Mouse (Mus musculus) spleen, postnatal 36 days (tissue): ENCODE results near the gene Gm10153.
"Not testable (repeated sequence)": the region's sequence is repeated elsewhere in the genome, so short reads cannot be mapped to it uniquely, and the experiment has no call there.

ENCODE experiments used
- DNase-seq, 2 experiments: peaks; one replicate each; pipeline ENCODE4 v3.0.0; 2022; ENCODE audit warnings: low spot score in 2 of 2, mixed read lengths in 1 of 2

Gene Gm10153

DNA sequence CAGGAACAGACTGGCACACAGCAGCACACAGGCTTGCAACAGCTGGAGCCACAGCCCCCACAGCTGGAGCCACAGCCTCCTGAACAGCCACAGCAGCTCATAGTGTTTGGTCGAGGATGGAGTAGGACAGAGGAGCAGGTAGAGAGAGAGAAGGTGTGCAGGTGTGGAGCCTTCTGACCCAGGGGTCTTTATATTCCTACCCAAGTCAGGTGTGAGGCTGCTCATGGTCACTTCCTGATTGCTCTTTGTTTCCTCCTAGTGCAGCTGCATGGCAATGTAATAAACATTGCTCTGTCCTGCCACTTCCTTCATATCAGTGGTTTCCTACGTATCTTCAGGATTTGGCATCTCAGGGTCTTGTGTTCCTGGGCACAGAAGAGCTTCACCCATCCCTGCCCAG lies at the start of gene Gm10153:
Gene Gm10153 (minus strand): TSS at position 101 of the 400 bp plus-strand sequence.
- DNase-seq = no peak

- no peak for DNase-seq
These were observed 41.4 kb upstream of the Gm10153 start for GRCm38 (mm10) chr7:142231540-142231939.

DNA sequence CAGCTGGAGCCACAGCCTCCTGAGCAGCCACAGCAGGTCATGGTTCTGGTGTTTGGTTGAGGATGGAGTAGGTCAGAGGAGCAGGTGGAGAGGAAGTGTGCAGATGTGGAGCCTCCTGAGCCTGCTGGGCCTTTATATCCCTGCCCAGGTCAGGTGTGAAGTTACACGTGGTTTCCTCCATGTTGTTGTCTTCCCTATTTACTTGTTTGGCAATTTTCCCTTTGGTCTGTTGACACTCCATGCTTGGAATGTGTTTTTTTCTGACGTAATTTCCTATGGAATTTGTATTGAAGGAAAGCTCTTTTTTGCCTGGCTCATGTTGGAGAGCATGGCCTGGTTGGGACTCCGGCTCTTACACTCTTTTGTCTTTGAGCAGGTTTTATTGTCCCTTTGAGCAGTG lies 39.7 kb upstream of the Gm10153 start, which contains the start of gene Krtap5-5:
Gene Krtap5-5 (minus strand): TSS at position 101 of the 400 bp plus-strand sequence.
- DNase-seq = not testable (repeated sequence)

DNA sequence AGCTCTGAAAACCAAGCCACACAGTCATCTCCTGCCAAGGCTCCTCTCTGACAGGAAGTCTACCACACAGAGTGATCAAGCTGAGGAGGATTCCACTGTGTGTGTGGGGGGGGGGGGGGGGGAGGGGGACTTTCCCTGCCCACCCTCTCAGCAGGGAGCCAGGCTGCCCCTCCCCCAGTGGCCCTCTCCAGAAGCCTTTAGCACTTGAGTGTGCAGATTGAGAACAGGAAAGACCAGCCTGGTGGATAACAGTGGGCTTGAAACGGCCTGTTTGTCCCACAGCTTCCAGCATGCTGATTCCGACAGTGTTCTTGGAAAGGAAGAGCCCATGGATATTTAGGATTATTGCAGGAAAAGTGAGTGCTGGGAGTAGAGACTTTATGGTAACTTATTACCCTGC lies 34.3 kb upstream of the Gm10153 start:
- DNase-seq = no peak

DNA sequence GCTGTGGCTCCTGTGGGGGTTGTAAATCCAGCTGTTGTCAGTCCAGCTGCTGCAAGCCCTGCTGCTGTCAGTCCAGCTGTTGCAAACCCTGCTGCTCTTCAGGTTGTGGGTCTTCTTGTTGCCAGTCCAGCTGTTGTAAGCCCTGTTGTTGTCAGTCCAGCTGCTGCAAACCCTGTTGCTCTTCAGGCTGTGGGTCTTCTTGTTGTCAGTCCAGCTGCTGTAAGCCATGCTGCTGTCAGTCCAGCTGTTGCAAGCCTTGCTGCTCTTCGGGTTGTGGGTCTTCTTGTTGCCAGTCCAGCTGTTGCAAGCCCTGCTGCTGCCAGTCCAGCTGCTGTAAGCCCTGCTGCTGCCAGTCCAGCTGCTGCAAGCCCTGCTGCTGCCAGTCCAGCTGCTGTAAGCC lies 21.9 kb upstream of the Gm10153 start:
- DNase-seq = not testable (repeated sequence)

- no peak for DNase-seq
These were observed 21.4 kb upstream of the Gm10153 start, which contains the start of gene Gm7579 for GRCm38 (mm10) chr7:142211559-142211958. Gene Gm7579, plus strand, starts transcription at chr7:142211859.

DNA sequence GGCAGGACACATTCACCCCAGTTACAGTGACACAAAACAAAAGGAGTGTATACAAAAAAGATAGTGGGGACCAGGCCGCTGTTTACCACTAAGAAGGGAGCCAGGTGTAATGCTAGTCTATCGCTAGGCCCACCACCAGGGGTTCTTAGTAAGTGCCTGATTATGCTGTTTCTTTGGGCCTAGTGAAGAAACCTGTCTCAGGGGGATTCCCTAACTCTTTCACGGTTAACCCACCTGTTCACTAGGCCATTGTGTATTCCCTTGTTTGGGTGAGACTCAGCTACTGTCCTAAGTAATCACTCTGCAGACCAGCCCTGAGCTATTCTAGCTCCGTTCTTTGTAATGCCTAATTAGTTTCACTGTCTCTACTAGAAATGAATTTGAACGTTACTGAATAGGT lies 16.7 kb upstream of the Gm10153 start:
- not testable (repeated sequence) for DNase-seq

GRCm38 (mm10) chr7:142205488-142205887 lies 15.3 kb upstream of the Gm10153 start:
- no peak for DNase-seq

DNA sequence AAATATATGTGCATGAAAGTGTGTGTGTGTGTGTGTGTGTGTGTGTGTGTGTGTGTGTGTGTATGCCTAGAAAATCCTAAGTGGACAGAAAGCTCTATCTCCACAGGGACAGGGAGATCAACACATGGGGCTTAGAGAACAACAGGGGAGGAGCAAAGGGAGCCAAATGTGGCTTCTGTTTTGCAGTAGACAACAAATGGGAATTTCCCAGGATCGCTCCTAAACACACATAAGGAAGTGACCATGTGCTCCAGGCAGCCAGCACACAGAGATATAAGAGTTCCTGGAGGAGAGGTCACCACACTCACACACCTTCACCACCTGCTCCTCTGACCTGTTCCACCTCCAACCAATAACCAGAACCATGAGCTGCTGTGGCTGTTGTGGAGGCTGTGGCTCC lies 10.9 kb upstream of the Gm10153 start, which contains the start of gene Krtap5-3:
Gene Krtap5-3 (plus strand): TSS at position 301 of the 400 bp plus-strand sequence.
- DNase-seq = no peak

DNA sequence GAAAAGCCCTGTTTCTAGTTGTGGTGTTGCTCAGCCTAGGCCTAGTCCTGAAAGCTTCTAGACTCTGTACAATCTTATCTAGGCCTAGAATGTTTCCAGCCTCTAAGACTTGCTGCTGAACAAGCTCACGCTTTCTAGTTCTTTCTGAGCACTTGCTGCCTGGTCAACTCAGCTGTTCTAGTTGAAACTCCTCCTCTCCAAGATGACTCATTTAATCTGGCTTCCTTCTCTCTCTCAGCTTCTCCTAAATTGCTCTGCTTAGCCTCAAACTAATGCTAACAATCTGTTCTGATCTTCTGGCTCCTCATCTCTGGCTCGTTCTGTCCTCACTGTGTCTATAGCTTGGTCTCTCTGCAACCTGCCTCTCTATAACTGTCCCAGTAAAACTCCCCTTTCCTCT lies 8.6 kb upstream of the Gm10153 start:
- DNase-seq = no peak

GRCm38 (mm10) chr7:142188156-142188555 lies 2.0 kb downstream of the Gm10153 start:
- DNase-seq = no peak

- DNase-seq = no peak
These were observed 9.2 kb downstream of the Gm10153 start for GRCm38 (mm10) chr7:142181021-142181420.

GRCm38 (mm10) chr7:142178685-142179084 lies 11.5 kb downstream of the Gm10153 start:
- DNase-seq = no peak

DNA sequence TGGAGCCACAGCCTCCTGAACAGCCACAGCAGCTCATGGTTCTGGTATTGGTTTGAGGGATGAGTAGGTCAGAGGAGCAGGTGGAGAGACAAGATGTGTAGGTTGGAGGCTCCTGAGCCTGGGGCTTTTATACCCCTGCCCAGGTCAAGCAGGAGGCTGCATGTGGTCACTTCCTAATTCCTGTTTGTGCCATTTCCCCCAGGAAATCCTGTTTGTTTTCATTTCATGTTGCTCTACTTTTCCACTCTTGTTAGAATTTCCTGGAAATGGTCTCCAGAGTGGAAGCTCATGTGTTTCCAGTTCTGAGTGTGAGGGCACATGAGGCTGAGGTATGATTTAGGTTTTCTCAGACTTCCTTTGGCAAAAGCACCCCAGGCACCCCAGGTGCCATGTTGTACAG lies 14.3 kb downstream of the Gm10153 start, which contains the start of gene Krtap5-2:
Gene Krtap5-2 (minus strand): TSS at position 101 of the 400 bp plus-strand sequence.
- DNase-seq = not testable (repeated sequence)

DNA sequence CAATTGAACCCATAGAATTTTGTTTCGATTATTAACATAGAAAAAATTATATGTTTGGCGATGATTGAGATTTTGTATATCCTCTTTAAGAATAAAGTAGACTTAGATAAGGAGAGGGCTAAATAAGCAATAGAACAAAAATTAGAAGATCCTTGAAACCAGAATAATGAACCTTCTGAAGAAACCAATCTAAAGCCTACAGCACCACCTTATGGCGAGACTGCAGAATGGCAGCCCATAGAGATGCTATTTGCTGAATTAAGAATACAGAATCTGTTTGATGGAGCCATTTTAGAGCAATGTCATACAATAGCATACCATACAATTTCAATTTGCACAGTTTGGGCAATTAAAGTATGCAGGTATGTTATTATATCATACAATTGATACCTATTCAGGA lies 20.4 kb downstream of the Gm10153 start:
- DNase-seq = no peak

- DNase-seq = not testable (repeated sequence)
These were observed 24.6 kb downstream of the Gm10153 start, which contains the start of gene Gm4553 for GRCm38 (mm10) chr7:142165639-142166038. Gene Gm4553, minus strand, starts transcription at chr7:142165739.

GRCm38 (mm10) chr7:142159366-142159765 lies 30.8 kb downstream of the Gm10153 start:
- DNase-seq = no peak

- not testable (repeated sequence) for DNase-seq
These were observed 33.2 kb downstream of the Gm10153 start, which contains the start of gene Gm29735 for GRCm38 (mm10) chr7:142157013-142157412. Gene Gm29735, minus strand, starts transcription at chr7:142157113.

DNA sequence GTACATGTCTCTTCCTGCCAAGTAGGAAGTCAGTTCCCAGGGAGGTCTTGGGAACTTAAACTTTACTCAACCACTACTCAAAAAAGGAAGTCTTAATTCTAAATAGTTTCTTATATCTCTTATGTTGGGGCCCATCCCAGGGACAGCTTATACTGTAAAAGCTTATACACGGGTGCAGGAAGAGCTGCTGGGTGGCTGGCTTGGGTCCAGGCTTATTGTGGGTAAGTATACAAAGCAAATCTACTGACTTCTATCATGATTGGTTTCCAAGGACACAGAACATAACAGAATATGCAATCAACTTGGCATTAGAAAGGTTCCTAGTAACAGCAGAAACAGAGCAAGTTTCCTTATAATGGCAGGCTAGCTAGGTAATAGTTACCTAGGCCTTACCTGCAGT lies 34.9 kb downstream of the Gm10153 start:
- no peak for DNase-seq

DNA sequence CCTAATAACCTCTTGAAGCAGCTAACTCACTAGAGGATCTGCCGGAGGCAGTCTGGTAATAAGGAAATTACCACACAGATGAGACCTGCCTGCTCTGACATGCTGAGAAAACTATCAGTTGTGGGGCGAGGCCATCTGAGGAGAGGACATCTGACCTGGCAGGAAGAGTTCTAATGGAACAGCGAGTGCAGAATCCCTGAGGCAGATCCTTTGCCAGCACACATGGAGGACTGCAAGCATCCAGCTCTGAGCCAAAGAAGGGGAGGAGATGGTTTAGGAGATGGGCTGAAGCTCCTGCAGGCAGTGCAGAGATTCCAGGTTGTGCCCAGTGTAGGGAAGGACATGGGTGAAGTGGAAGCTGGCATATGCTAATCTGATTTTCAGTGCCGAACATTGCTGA lies 38.0 kb downstream of the Gm10153 start:
- DNase-seq = no peak

DNA sequence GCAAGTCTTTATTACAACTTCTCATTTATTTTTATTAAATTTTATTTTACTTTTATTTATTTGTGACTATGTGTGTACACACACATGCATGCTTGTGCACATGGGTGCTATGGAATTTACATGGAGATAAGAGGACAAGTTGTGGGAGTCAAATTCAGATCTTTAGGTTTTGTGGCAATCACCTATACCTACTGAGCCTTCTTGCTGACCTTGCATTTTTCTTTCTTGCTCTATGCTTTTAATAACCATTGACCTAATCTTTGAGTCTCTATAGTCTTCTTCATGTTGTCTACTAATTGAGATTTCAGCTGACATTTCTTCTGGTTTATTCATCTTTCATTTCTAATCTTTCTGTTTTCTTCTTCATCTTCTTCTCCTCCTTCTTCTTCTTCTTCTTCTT lies 41.6 kb downstream of the Gm10153 start:
- DNase-seq = no peak

GRCm38 (mm10) chr7:142146033-142146432 lies 44.2 kb downstream of the Gm10153 start:
- DNase-seq = peak in 1 of 2 experiments; percentile 22

DNA sequence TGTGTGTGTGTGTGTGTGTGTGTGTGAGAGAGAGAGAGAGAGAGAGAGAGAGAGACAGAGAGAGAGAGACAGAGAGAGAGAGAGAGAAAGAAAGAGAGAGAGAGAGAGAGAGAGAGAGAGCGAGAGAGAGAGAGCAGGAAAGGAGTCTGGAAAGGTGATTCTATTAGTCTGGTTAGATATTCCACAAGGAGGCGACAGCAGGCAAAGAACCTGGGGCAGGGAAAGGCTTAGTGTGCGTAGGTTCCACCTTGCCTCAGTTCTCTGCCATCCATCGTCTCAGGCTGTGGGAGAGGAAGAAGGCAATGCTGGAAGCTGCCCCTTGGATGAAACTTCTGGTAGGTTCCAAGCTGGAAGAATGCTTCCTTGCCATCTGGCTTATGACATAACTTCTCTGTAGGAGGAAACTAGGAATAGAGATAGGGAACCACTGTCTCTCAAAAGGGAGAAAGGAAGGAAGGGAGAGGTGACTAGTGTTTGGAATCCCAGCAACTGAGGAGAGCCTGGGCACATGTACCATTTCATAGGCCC lies 44.7 kb downstream of the Gm10153 start:
- no peak for DNase-seq

DNA sequence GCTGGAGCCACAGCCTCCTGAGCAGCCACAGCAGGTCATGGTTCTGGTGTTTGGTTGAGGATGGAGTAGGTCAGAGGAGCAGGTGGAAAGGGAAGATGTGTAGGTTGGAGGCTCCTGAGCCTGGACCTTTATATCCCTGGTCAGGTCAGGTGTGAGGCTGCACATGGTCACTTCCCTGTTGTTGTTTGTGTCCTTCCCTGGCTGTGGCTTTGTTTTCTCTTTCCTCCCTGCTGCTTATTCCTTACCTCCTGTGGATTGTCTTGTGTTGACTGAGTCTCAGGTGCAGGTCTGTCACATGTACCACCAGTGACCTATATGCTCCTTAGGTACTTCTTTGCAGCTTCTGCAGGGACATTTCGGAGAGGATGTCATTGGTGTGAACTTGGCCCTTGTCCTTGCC lies 45.7 kb downstream of the Gm10153 start, which contains the start of gene Gm45337:
Gene Gm45337 (minus strand): TSS at position 101 of the 400 bp plus-strand sequence.
- DNase-seq = no peak
